Mouse (Mus musculus): ENCODE measurements around the gene Tcf7l2. TPM values are rescaled to one million over a fixed set of nuclear protein-coding genes. Genes with fewer than 3 reads are reported as not detected.

Gene Tcf7l2
- polyA plus RNA-seq, 1 experiment from 2014 or later: 76.8 TPM

- H3K9me3 ChIP-seq (replicated peaks; ENCODE audit: control insufficient read depth, low read length): no peaks in the 10 kb centered on the region
- H3K4me2 ChIP-seq (ENCODE audit: low read depth, low read length): no peak overlapping the region
- H3K9ac ChIP-seq (ENCODE audit: low read length): no peak overlapping the region
- 57% methylated on average over 7 of the region's 7 CpGs for WGBS
- H3K36me3 ChIP-seq (ENCODE audit: control insufficient read depth, insufficient read depth, low read length): no peaks in the 10 kb centered on the region
- H3K27ac ChIP-seq (ENCODE audit: low read length): no peak overlapping the region
- no peak overlapping the region for H3K4me3 ChIP-seq (replicated peaks; ENCODE audit: low read length)
- H3K4me1 ChIP-seq (ENCODE audit: control insufficient read depth, insufficient read depth, low read length): peaks cover 36% of the 10 kb centered on the region
- no peak for ATAC-seq (ENCODE audit: insufficient read depth, low FRiP score)
- H3K27me3 ChIP-seq (ENCODE audit: control insufficient read depth, insufficient read depth, low read length): no peaks in the 10 kb centered on the region
Observed at GRCm38 (mm10) chr19:55842046-55842445, 100.4 kb downstream of the Tcf7l2 start.

- Histone ChIP-seq H3K9ac (ENCODE audit: low read length) (no peak overlapping the region), H3K27me3 (ENCODE audit: control insufficient read depth, insufficient read depth, low read length) (no peaks in the 10 kb centered on the region), H3K4me3 (replicated peaks; ENCODE audit: low read length) (no peak overlapping the region), H3K9me3 (replicated peaks; ENCODE audit: control insufficient read depth, low read length) (no peaks in the 10 kb centered on the region), H3K36me3 (ENCODE audit: control insufficient read depth, insufficient read depth, low read length) (no peaks in the 10 kb centered on the region), H3K4me2 (ENCODE audit: low read depth, low read length) (no peak overlapping the region), H3K4me1 (ENCODE audit: control insufficient read depth, insufficient read depth, low read length) (peaks cover 25% of the 10 kb centered on the region), H3K27ac (ENCODE audit: low read length) (no peak overlapping the region)
- 72% methylated on average over 11 of the region's 11 CpGs for WGBS
- no peak for ATAC-seq (ENCODE audit: insufficient read depth, low FRiP score)
Observed at GRCm38 (mm10) chr19:55843111-55843887, 101.7 kb downstream of the Tcf7l2 start.

GRCm38 (mm10) chr19:55845702-55846101 is 104.1 kb downstream of the Tcf7l2 start:
- H3K9ac ChIP-seq (ENCODE audit: low read length): no peak overlapping the region
- H3K4me1 ChIP-seq (ENCODE audit: control insufficient read depth, insufficient read depth, low read length): peaks cover 16% of the 10 kb centered on the region
- H3K36me3 ChIP-seq (ENCODE audit: control insufficient read depth, insufficient read depth, low read length): no peaks in the 10 kb centered on the region
- no peak overlapping the region for H3K4me3 ChIP-seq (replicated peaks; ENCODE audit: low read length)
- H3K9me3 ChIP-seq (replicated peaks; ENCODE audit: control insufficient read depth, low read length): no peaks in the 10 kb centered on the region
- no peak for ATAC-seq (ENCODE audit: insufficient read depth, low FRiP score)
- H3K27me3 ChIP-seq (ENCODE audit: control insufficient read depth, insufficient read depth, low read length): no peaks in the 10 kb centered on the region
- whole genome bisulfite sequencing: 60% methylated on average over 2 of the region's 2 CpGs
- no peak overlapping the region for H3K4me2 ChIP-seq (ENCODE audit: low read depth, low read length)
- no peak overlapping the region for H3K27ac ChIP-seq (ENCODE audit: low read length)

- no peak overlapping the region for H3K4me2 ChIP-seq (ENCODE audit: low read depth, low read length)
- H3K4me1 ChIP-seq (ENCODE audit: control insufficient read depth, insufficient read depth, low read length): peaks cover 16% of the 10 kb centered on the region
- no peak overlapping the region for H3K4me3 ChIP-seq (replicated peaks; ENCODE audit: low read length)
- no peak overlapping the region for H3K27ac ChIP-seq (ENCODE audit: low read length)
- no peaks in the 10 kb centered on the region for H3K27me3 ChIP-seq (ENCODE audit: control insufficient read depth, insufficient read depth, low read length)
- no peak overlapping the region for H3K9ac ChIP-seq (ENCODE audit: low read length)
- WGBS: 88% methylated on average over 6 of the region's 6 CpGs
- no peak for ATAC-seq (ENCODE audit: insufficient read depth, low FRiP score)
- H3K9me3 ChIP-seq (replicated peaks; ENCODE audit: control insufficient read depth, low read length): no peaks in the 10 kb centered on the region
- no peaks in the 10 kb centered on the region for H3K36me3 ChIP-seq (ENCODE audit: control insufficient read depth, insufficient read depth, low read length)
Observed at GRCm38 (mm10) chr19:55846256-55846655, 104.6 kb downstream of the Tcf7l2 start.

GRCm38 (mm10) chr19:55847043-55847442 is 105.4 kb downstream of the Tcf7l2 start:
- WGBS: 62% methylated on average over 4 of the region's 4 CpGs
- H3K4me3 ChIP-seq (replicated peaks; ENCODE audit: low read length): no peak overlapping the region
- no peak overlapping the region for H3K9ac ChIP-seq (ENCODE audit: low read length)
- peaks cover 21% of the 10 kb centered on the region for H3K4me1 ChIP-seq (ENCODE audit: control insufficient read depth, insufficient read depth, low read length)
- H3K27me3 ChIP-seq (ENCODE audit: control insufficient read depth, insufficient read depth, low read length): no peaks in the 10 kb centered on the region
- no peak overlapping the region for H3K27ac ChIP-seq (ENCODE audit: low read length)
- H3K4me2 ChIP-seq (ENCODE audit: low read depth, low read length): no peak overlapping the region
- H3K36me3 ChIP-seq (ENCODE audit: control insufficient read depth, insufficient read depth, low read length): no peaks in the 10 kb centered on the region
- H3K9me3 ChIP-seq (replicated peaks; ENCODE audit: control insufficient read depth, low read length): no peaks in the 10 kb centered on the region
- no peak for ATAC-seq (ENCODE audit: insufficient read depth, low FRiP score)

- WGBS: 66% methylated on average over 8 of the region's 8 CpGs
- H3K36me3 ChIP-seq (ENCODE audit: control insufficient read depth, insufficient read depth, low read length): no peaks in the 10 kb centered on the region
- H3K27ac ChIP-seq (ENCODE audit: low read length): peak overlapping the region; percentile 66
- no peak overlapping the region for H3K4me2 ChIP-seq (ENCODE audit: low read depth, low read length)
- peaks cover 31% of the 10 kb centered on the region for H3K4me1 ChIP-seq (ENCODE audit: control insufficient read depth, insufficient read depth, low read length)
- no peaks in the 10 kb centered on the region for H3K9me3 ChIP-seq (replicated peaks; ENCODE audit: control insufficient read depth, low read length)
- ATAC-seq (ENCODE audit: insufficient read depth, low FRiP score): peak; percentile 77
- H3K9ac ChIP-seq (ENCODE audit: low read length): no peak overlapping the region
- H3K27me3 ChIP-seq (ENCODE audit: control insufficient read depth, insufficient read depth, low read length): no peaks in the 10 kb centered on the region
- H3K4me3 ChIP-seq (replicated peaks; ENCODE audit: low read length): no peak overlapping the region
Observed at GRCm38 (mm10) chr19:55850402-55851078, 108.9 kb downstream of the Tcf7l2 start.

- Histone ChIP-seq H3K27ac (ENCODE audit: low read length) (peak overlapping the region; percentile 47; the same call in 1 of the 2 replicates), H3K4me3 (replicated peaks; ENCODE audit: low read length) (no peak overlapping the region), H3K9ac (ENCODE audit: low read length) (no peak overlapping the region), H3K9me3 (replicated peaks; ENCODE audit: control insufficient read depth, low read length) (no peaks in the 10 kb centered on the region), H3K4me1 (ENCODE audit: control insufficient read depth, insufficient read depth, low read length) (peaks cover 31% of the 10 kb centered on the region), H3K4me2 (ENCODE audit: low read depth, low read length) (no peak overlapping the region), H3K36me3 (ENCODE audit: control insufficient read depth, insufficient read depth, low read length) (no peaks in the 10 kb centered on the region), H3K27me3 (ENCODE audit: control insufficient read depth, insufficient read depth, low read length) (no peaks in the 10 kb centered on the region)
- ATAC-seq (ENCODE audit: insufficient read depth, low FRiP score): peak; percentile 31; the same call in 1 of the 2 replicates
- WGBS: 62% methylated on average over 19 of the region's 19 CpGs
Observed at GRCm38 (mm10) chr19:55851498-55852324, 110.1 kb downstream of the Tcf7l2 start.

- Histone ChIP-seq H3K4me3 (replicated peaks; ENCODE audit: low read length) (no peak overlapping the region), H3K27me3 (ENCODE audit: control insufficient read depth, insufficient read depth, low read length) (no peaks in the 10 kb centered on the region), H3K9ac (ENCODE audit: low read length) (no peak overlapping the region), H3K36me3 (ENCODE audit: control insufficient read depth, insufficient read depth, low read length) (no peaks in the 10 kb centered on the region), H3K27ac (ENCODE audit: low read length) (no peak overlapping the region), H3K9me3 (replicated peaks; ENCODE audit: control insufficient read depth, low read length) (no peaks in the 10 kb centered on the region), H3K4me1 (ENCODE audit: control insufficient read depth, insufficient read depth, low read length) (peaks cover 29% of the 10 kb centered on the region), H3K4me2 (ENCODE audit: low read depth, low read length) (no peak overlapping the region)
- 83% methylated on average over 10 of the region's 10 CpGs for WGBS
- no peak for ATAC-seq (ENCODE audit: insufficient read depth, low FRiP score)
Observed at GRCm38 (mm10) chr19:55854389-55854788, 112.8 kb downstream of the Tcf7l2 start.

GRCm38 (mm10) chr19:55855571-55855970 is 114.0 kb downstream of the Tcf7l2 start:
- no peaks in the 10 kb centered on the region for H3K9me3 ChIP-seq (replicated peaks; ENCODE audit: control insufficient read depth, low read length)
- peaks cover 19% of the 10 kb centered on the region for H3K4me1 ChIP-seq (ENCODE audit: control insufficient read depth, insufficient read depth, low read length)
- no peak overlapping the region for H3K4me2 ChIP-seq (ENCODE audit: low read depth, low read length)
- no peak overlapping the region for H3K4me3 ChIP-seq (replicated peaks; ENCODE audit: low read length)
- no peaks in the 10 kb centered on the region for H3K36me3 ChIP-seq (ENCODE audit: control insufficient read depth, insufficient read depth, low read length)
- H3K27ac ChIP-seq (ENCODE audit: low read length): no peak overlapping the region
- H3K27me3 ChIP-seq (ENCODE audit: control insufficient read depth, insufficient read depth, low read length): no peaks in the 10 kb centered on the region
- H3K9ac ChIP-seq (ENCODE audit: low read length): no peak overlapping the region
- no peak for ATAC-seq (ENCODE audit: insufficient read depth, low FRiP score)
- 67% methylated on average over 5 of the region's 5 CpGs for WGBS

All from stomach, embryonic 16.5 days (tissue).